Mouse (Mus musculus): ENCODE data around the gene Mroh2a. TPM values are rescaled to one million over a fixed set of nuclear protein-coding genes. Genes with fewer than 3 reads are reported as not detected.

Mroh2a gene
- polyA plus RNA-seq, 1 experiment from 2014 or later, result 0.82 TPM

- peaks cover 96% of the 10 kb centered on the region for H3K9me3 ChIP-seq
- no peaks in the 10 kb centered on the region for H3K4me1 ChIP-seq
- DNase-seq (ENCODE audit: low spot score), result no peak
- WGBS, result 62% methylated on average over 14 of the region's 14 CpGs
- H3K27ac ChIP-seq, result no peak overlapping the region
- H3K36me3 ChIP-seq, result no peaks in the 10 kb centered on the region
- no peak overlapping the region for H3K4me3 ChIP-seq
- no peaks in the 10 kb centered on the region for H3K27me3 ChIP-seq (ENCODE audit: insufficient read depth, poor library complexity, severe bottlenecking)
Observed at GRCm38 (mm10) chr1:88233421-88234247, 6.8 kb downstream of the Mroh2a start.

GRCm38 (mm10) chr1:88234248-88234610, 7.4 kb downstream of the Mroh2a start:
- no peak overlapping the region for H3K4me3 ChIP-seq
- WGBS, result 61% methylated on average over 4 of the region's 4 CpGs
- no peak overlapping the region for H3K27ac ChIP-seq
- H3K27me3 ChIP-seq (ENCODE audit: insufficient read depth, poor library complexity, severe bottlenecking), result no peaks in the 10 kb centered on the region
- H3K9me3 ChIP-seq, result peaks cover 96% of the 10 kb centered on the region
- H3K36me3 ChIP-seq, result no peaks in the 10 kb centered on the region
- no peak for DNase-seq (ENCODE audit: low spot score)
- H3K4me1 ChIP-seq, result no peaks in the 10 kb centered on the region

- no peak for DNase-seq (ENCODE audit: low spot score)
- Histone ChIP-seq H3K27ac (no peak overlapping the region), H3K9me3 (peaks cover 96% of the 10 kb centered on the region), H3K36me3 (no peaks in the 10 kb centered on the region), H3K27me3 (ENCODE audit: insufficient read depth, poor library complexity, severe bottlenecking) (no peaks in the 10 kb centered on the region), H3K4me3 (no peak overlapping the region), H3K4me1 (no peaks in the 10 kb centered on the region)
- 44% methylated on average over 5 of the region's 5 CpGs for WGBS
Observed at GRCm38 (mm10) chr1:88234646-88235045, 7.9 kb downstream of the Mroh2a start.

GRCm38 (mm10) chr1:88235046-88235893, 8.5 kb downstream of the Mroh2a start:
- peaks cover 96% of the 10 kb centered on the region for H3K9me3 ChIP-seq
- no peaks in the 10 kb centered on the region for H3K36me3 ChIP-seq
- no peak overlapping the region for H3K27ac ChIP-seq
- DNase-seq (ENCODE audit: low spot score), result no peak
- H3K27me3 ChIP-seq (ENCODE audit: insufficient read depth, poor library complexity, severe bottlenecking), result no peaks in the 10 kb centered on the region
- no peaks in the 10 kb centered on the region for H3K4me1 ChIP-seq
- 62% methylated on average over 11 of the region's 11 CpGs for WGBS
- no peak overlapping the region for H3K4me3 ChIP-seq

- Histone ChIP-seq H3K27me3 (ENCODE audit: insufficient read depth, poor library complexity, severe bottlenecking) (no peaks in the 10 kb centered on the region), H3K27ac (no peak overlapping the region), H3K36me3 (no peaks in the 10 kb centered on the region), H3K4me3 (no peak overlapping the region), H3K9me3 (peaks cover 97% of the 10 kb centered on the region), H3K4me1 (no peaks in the 10 kb centered on the region)
- 63% methylated on average over 4 of the region's 4 CpGs for WGBS
- DNase-seq (ENCODE audit: low spot score), result no peak
Observed at GRCm38 (mm10) chr1:88235894-88236415, 9.2 kb downstream of the Mroh2a start.

- Histone ChIP-seq H3K27ac (no peak overlapping the region), H3K9me3 (peaks cover 94% of the 10 kb centered on the region), H3K27me3 (ENCODE audit: insufficient read depth, poor library complexity, severe bottlenecking) (no peaks in the 10 kb centered on the region), H3K36me3 (no peaks in the 10 kb centered on the region), H3K4me1 (no peaks in the 10 kb centered on the region), H3K4me3 (no peak overlapping the region)
- WGBS, result 68% methylated on average over 5 of the region's 5 CpGs
- no peak for DNase-seq (ENCODE audit: low spot score)
Observed at GRCm38 (mm10) chr1:88237311-88237710, 10.5 kb downstream of the Mroh2a start.

GRCm38 (mm10) chr1:88238771-88239170, 12.0 kb downstream of the Mroh2a start:
- Histone ChIP-seq H3K4me3 (no peak overlapping the region), H3K27me3 (ENCODE audit: insufficient read depth, poor library complexity, severe bottlenecking) (no peaks in the 10 kb centered on the region), H3K36me3 (no peaks in the 10 kb centered on the region), H3K9me3 (peaks cover 92% of the 10 kb centered on the region), H3K27ac (no peak overlapping the region), H3K4me1 (no peaks in the 10 kb centered on the region)
- no peak for DNase-seq (ENCODE audit: low spot score)
- WGBS, result 70% methylated on average over 6 of the region's 6 CpGs

- WGBS, result 68% methylated on average over 5 of the region's 5 CpGs
- Histone ChIP-seq H3K4me1 (no peaks in the 10 kb centered on the region), H3K9me3 (peaks cover 90% of the 10 kb centered on the region), H3K36me3 (no peaks in the 10 kb centered on the region), H3K27ac (no peak overlapping the region), H3K4me3 (no peak overlapping the region), H3K27me3 (ENCODE audit: insufficient read depth, poor library complexity, severe bottlenecking) (no peaks in the 10 kb centered on the region)
- DNase-seq (ENCODE audit: low spot score), result no peak
Observed at GRCm38 (mm10) chr1:88240072-88240471, 13.3 kb downstream of the Mroh2a start.

- Histone ChIP-seq H3K36me3 (no peaks in the 10 kb centered on the region), H3K27me3 (ENCODE audit: insufficient read depth, poor library complexity, severe bottlenecking) (no peaks in the 10 kb centered on the region), H3K9me3 (peaks cover 90% of the 10 kb centered on the region), H3K4me3 (no peak overlapping the region), H3K27ac (no peak overlapping the region), H3K4me1 (no peaks in the 10 kb centered on the region)
- 64% methylated on average over 4 of the region's 4 CpGs for WGBS
- DNase-seq (ENCODE audit: low spot score), result no peak
Observed at GRCm38 (mm10) chr1:88240579-88240978, 13.8 kb downstream of the Mroh2a start.

GRCm38 (mm10) chr1:88243861-88244260, 17.1 kb downstream of the Mroh2a start:
- H3K9me3 ChIP-seq, result peaks cover 92% of the 10 kb centered on the region
- WGBS, result 56% methylated on average over 5 of the region's 5 CpGs
- H3K4me3 ChIP-seq, result no peak overlapping the region
- H3K36me3 ChIP-seq, result no peaks in the 10 kb centered on the region
- no peak overlapping the region for H3K27ac ChIP-seq
- H3K27me3 ChIP-seq (ENCODE audit: insufficient read depth, poor library complexity, severe bottlenecking), result no peaks in the 10 kb centered on the region
- H3K4me1 ChIP-seq, result no peaks in the 10 kb centered on the region
- DNase-seq (ENCODE audit: low spot score), result no peak

- WGBS, result 76% methylated on average over 6 of the region's 6 CpGs
- no peak for DNase-seq (ENCODE audit: low spot score)
- no peak overlapping the region for H3K27ac ChIP-seq
- no peaks in the 10 kb centered on the region for H3K27me3 ChIP-seq (ENCODE audit: insufficient read depth, poor library complexity, severe bottlenecking)
- H3K4me3 ChIP-seq, result no peak overlapping the region
- no peaks in the 10 kb centered on the region for H3K36me3 ChIP-seq
- peaks cover 92% of the 10 kb centered on the region for H3K9me3 ChIP-seq
- H3K4me1 ChIP-seq, result no peaks in the 10 kb centered on the region
Observed at GRCm38 (mm10) chr1:88245881-88246280, 19.1 kb downstream of the Mroh2a start.

- DNase-seq (ENCODE audit: low spot score), result no peak
- H3K27ac ChIP-seq, result no peak overlapping the region
- H3K27me3 ChIP-seq (ENCODE audit: insufficient read depth, poor library complexity, severe bottlenecking), result no peaks in the 10 kb centered on the region
- 45% methylated on average over 6 of the region's 6 CpGs for WGBS
- H3K36me3 ChIP-seq, result no peaks in the 10 kb centered on the region
- peaks cover 92% of the 10 kb centered on the region for H3K9me3 ChIP-seq
- H3K4me3 ChIP-seq, result no peak overlapping the region
- no peaks in the 10 kb centered on the region for H3K4me1 ChIP-seq
Observed at GRCm38 (mm10) chr1:88246386-88246785, 19.6 kb downstream of the Mroh2a start.

GRCm38 (mm10) chr1:88247660-88248059, 20.9 kb downstream of the Mroh2a start:
- no peak overlapping the region for H3K4me3 ChIP-seq
- no peaks in the 10 kb centered on the region for H3K4me1 ChIP-seq
- H3K27me3 ChIP-seq (ENCODE audit: insufficient read depth, poor library complexity, severe bottlenecking), result no peaks in the 10 kb centered on the region
- H3K36me3 ChIP-seq, result no peaks in the 10 kb centered on the region
- WGBS, result 46% methylated on average over 2 of the region's 2 CpGs
- H3K27ac ChIP-seq, result no peak overlapping the region
- no peak for DNase-seq (ENCODE audit: low spot score)
- peaks cover 92% of the 10 kb centered on the region for H3K9me3 ChIP-seq

Measured in heart, embryonic 10.5 days (tissue).